Mouse (Mus musculus): ENCODE results near the gene Tmem230.

- TF ChIP-seq CTCF (IDR thresholded peaks at IDR 0.05; ENCODE audit: borderline replicate concordance, extremely low read depth, insufficient read depth, insufficient read length) (no peak), POLR2A (IDR thresholded peaks at IDR 0.05; ENCODE audit: borderline replicate concordance, extremely low read depth, insufficient read depth, insufficient read length, poor library complexity, severe bottlenecking) (no peak)
These were observed 21.6 kb upstream of the Tmem230 start for GRCm38 (mm10) chr2:132269217-132269616.

All from brain, embryonic 14.5 days (tissue).